Mouse (Mus musculus): Measurements from ENCODE around the gene Tas2r123. TPM values are rescaled to one million over a fixed set of nuclear protein-coding genes. Genes with fewer than 3 reads are reported as not detected.

Tas2r123 gene
- polyA plus RNA-seq (2015; fragmentation: Nextera tagmentation; extraction: Ambion mirVana), result not detected in 2 replicates

GRCm38 (mm10) chr6:132846842-132847241 is at the start of gene Tas2r123:
Gene Tas2r123, plus strand, starts transcription at chr6:132847142.
- H3K9me3 ChIP-seq, result no peaks in the 10 kb centered on the region
- no peaks in the 10 kb centered on the region for H3K36me3 ChIP-seq
- H3K27me3 ChIP-seq, result no peaks in the 10 kb centered on the region
- WGBS, result 89% methylated on average over 1 of the region's 1 CpGs
- H3K27ac ChIP-seq, result no peak within 1 kb of the TSS
- H3K9ac ChIP-seq, result no peak within 1 kb of the TSS
- H3K4me2 ChIP-seq (replicated peaks), result no peak within 1 kb of the TSS
- no peak for ATAC-seq (ENCODE audit: low FRiP score, low read depth)
- no peaks in the 10 kb centered on the region for H3K4me1 ChIP-seq
- no peak within 1 kb of the TSS for H3K4me3 ChIP-seq

- H3K4me2 ChIP-seq (replicated peaks), result no peak within 1 kb of the TSS
- H3K4me1 ChIP-seq, result no peaks in the 10 kb centered on the region
- H3K4me3 ChIP-seq, result no peak within 1 kb of the TSS
- H3K9me3 ChIP-seq, result no peaks in the 10 kb centered on the region
- no peaks in the 10 kb centered on the region for H3K36me3 ChIP-seq
- ATAC-seq (ENCODE audit: low FRiP score, low read depth), result no peak
- no peak within 1 kb of the TSS for H3K9ac ChIP-seq
- no peak within 1 kb of the TSS for H3K27ac ChIP-seq
- H3K27me3 ChIP-seq, result no peaks in the 10 kb centered on the region
- 72% methylated on average over 1 of the region's 1 CpGs for WGBS
These were observed 44.4 kb upstream of the Tas2r123 start, which contains the start of gene Tas2r117 for GRCm38 (mm10) chr6:132802518-132802917. Gene Tas2r117, plus strand, starts transcription at chr6:132802818.

- H3K27ac ChIP-seq, result no peak within 1 kb of the TSS
- no peak within 1 kb of the TSS for H3K4me3 ChIP-seq
- H3K36me3 ChIP-seq, result no peaks in the 10 kb centered on the region
- no peaks in the 10 kb centered on the region for H3K4me1 ChIP-seq
- H3K9ac ChIP-seq, result no peak within 1 kb of the TSS
- 90% methylated on average over 1 of the region's 1 CpGs for WGBS
- H3K27me3 ChIP-seq, result no peaks in the 10 kb centered on the region
- no peaks in the 10 kb centered on the region for H3K9me3 ChIP-seq
- no peak for ATAC-seq (ENCODE audit: low FRiP score, low read depth)
- no peak within 1 kb of the TSS for H3K4me2 ChIP-seq (replicated peaks)
These were observed 8.2 kb downstream of the Tas2r123 start, which contains the start of gene Tas2r116 for GRCm38 (mm10) chr6:132855138-132855537. Gene Tas2r116, plus strand, starts transcription at chr6:132855438.

GRCm38 (mm10) chr6:132867708-132868107 is 20.8 kb downstream of the Tas2r123 start, which contains the start of gene Tas2r110:
Gene Tas2r110, plus strand, starts transcription at chr6:132868008.
- H3K36me3 ChIP-seq, result no peaks in the 10 kb centered on the region
- no peak within 1 kb of the TSS for H3K9ac ChIP-seq
- H3K27ac ChIP-seq, result no peak within 1 kb of the TSS
- H3K4me3 ChIP-seq, result no peak within 1 kb of the TSS
- ATAC-seq (ENCODE audit: low FRiP score, low read depth), result no peak
- H3K9me3 ChIP-seq, result no peaks in the 10 kb centered on the region
- no peaks in the 10 kb centered on the region for H3K27me3 ChIP-seq
- H3K4me1 ChIP-seq, result no peaks in the 10 kb centered on the region
- no peak within 1 kb of the TSS for H3K4me2 ChIP-seq (replicated peaks)

GRCm38 (mm10) chr6:132892711-132893110 is 45.8 kb downstream of the Tas2r123 start, which contains the start of gene Tas2r113:
Gene Tas2r113, plus strand, starts transcription at chr6:132893011.
- ATAC-seq (ENCODE audit: low FRiP score, low read depth), result no peak
- Histone ChIP-seq H3K36me3 (no peaks in the 10 kb centered on the region), H3K4me3 (no peak within 1 kb of the TSS), H3K4me2 (replicated peaks) (no peak within 1 kb of the TSS), H3K27ac (no peak within 1 kb of the TSS), H3K27me3 (no peaks in the 10 kb centered on the region), H3K9ac (no peak within 1 kb of the TSS), H3K9me3 (no peaks in the 10 kb centered on the region), H3K4me1 (no peaks in the 10 kb centered on the region)
- WGBS, result 67% methylated on average over 1 of the region's 1 CpGs

Other genes starting within 250 kb of the Tas2r123 start
- not detected in 2 replicates for gene A630073D07Rik, start 195.6 kb upstream of the Tas2r123 start, polyA plus RNA-seq (2015; fragmentation: Nextera tagmentation; extraction: Ambion mirVana)
- gene Tas2r120, start 190.2 kb upstream of the Tas2r123 start, polyA plus RNA-seq (2015; fragmentation: Nextera tagmentation; extraction: Ambion mirVana), result not detected in 2 replicates
- gene Tas2r121, start 146.1 kb upstream of the Tas2r123 start, polyA plus RNA-seq (2015; fragmentation: Nextera tagmentation; extraction: Ambion mirVana), result not detected in 2 replicates
- gene Tas2r122, start 135.2 kb upstream of the Tas2r123 start, polyA plus RNA-seq (2015; fragmentation: Nextera tagmentation; extraction: Ambion mirVana), result not detected in 2 replicates
- not detected in 2 replicates for gene Tas2r115, start 109.1 kb upstream of the Tas2r123 start, polyA plus RNA-seq (2015; fragmentation: Nextera tagmentation; extraction: Ambion mirVana)
- not detected in 2 replicates for gene Tas2r124, start 92.4 kb upstream of the Tas2r123 start, polyA plus RNA-seq (2015; fragmentation: Nextera tagmentation; extraction: Ambion mirVana)
- not detected in 2 replicates for gene Tas2r102, start 85.0 kb upstream of the Tas2r123 start, polyA plus RNA-seq (2015; fragmentation: Nextera tagmentation; extraction: Ambion mirVana)
- not detected in 2 replicates for gene Tas2r136, start 69.0 kb upstream of the Tas2r123 start, polyA plus RNA-seq (2015; fragmentation: Nextera tagmentation; extraction: Ambion mirVana)
- not detected in 2 replicates for gene Tas2r117, start 44.3 kb upstream of the Tas2r123 start, polyA plus RNA-seq (2015; fragmentation: Nextera tagmentation; extraction: Ambion mirVana)
- not detected in 2 replicates for gene Tas2r116, start 8.3 kb downstream of the Tas2r123 start, polyA plus RNA-seq (2015; fragmentation: Nextera tagmentation; extraction: Ambion mirVana)
- not detected in 2 replicates for gene Tas2r110, start 20.9 kb downstream of the Tas2r123 start, polyA plus RNA-seq (2015; fragmentation: Nextera tagmentation; extraction: Ambion mirVana)
- not detected in 2 replicates for gene Tas2r113, start 45.9 kb downstream of the Tas2r123 start, polyA plus RNA-seq (2015; fragmentation: Nextera tagmentation; extraction: Ambion mirVana)
- not detected in 2 replicates for gene Tas2r125, start 62.5 kb downstream of the Tas2r123 start, polyA plus RNA-seq (2015; fragmentation: Nextera tagmentation; extraction: Ambion mirVana)
- not detected in 2 replicates for gene Tas2r129, start 104.0 kb downstream of the Tas2r123 start, polyA plus RNA-seq (2015; fragmentation: Nextera tagmentation; extraction: Ambion mirVana)
- not detected in 2 replicates for gene Tas2r131, start 110.8 kb downstream of the Tas2r123 start, polyA plus RNA-seq (2015; fragmentation: Nextera tagmentation; extraction: Ambion mirVana)
- gene Tas2r109, start 133.8 kb downstream of the Tas2r123 start, polyA plus RNA-seq (2015; fragmentation: Nextera tagmentation; extraction: Ambion mirVana), result not detected in 2 replicates
- not detected in 2 replicates for gene Tas2r103, start 190.0 kb downstream of the Tas2r123 start, polyA plus RNA-seq (2015; fragmentation: Nextera tagmentation; extraction: Ambion mirVana)
- not detected in 2 replicates for gene Tas2r140, start 208.7 kb downstream of the Tas2r123 start, polyA plus RNA-seq (2015; fragmentation: Nextera tagmentation; extraction: Ambion mirVana)

All from limb, embryonic 13.5 days (tissue).